Mouse (Mus musculus): Measurements from ENCODE around the gene Slc7a5. TPM values are rescaled to one million over a fixed set of nuclear protein-coding genes. Genes with fewer than 3 reads are reported as not detected.
A peak's percentile ranks its signal among the peaks of the same experiment; 100 is the strongest.

Slc7a5 gene
- polyA plus RNA-seq, 1 experiment from 2014 or later: 10.2 TPM

GRCm38 (mm10) chr8:121861806-121862548 lies 45.5 kb downstream of the Slc7a5 start:
- H3K36me3 ChIP-seq (ENCODE audit: insufficient read depth, low read length): no peaks in the 10 kb centered on the region
- DNase-seq (ENCODE audit: low spot score) (no peak), ATAC-seq (replicated peaks; ENCODE audit: low FRiP score, low read depth) (no peak)
- no peaks in the 10 kb centered on the region for H3K4me1 ChIP-seq (replicated peaks; ENCODE audit: insufficient read depth, low read length)
- no peak overlapping the region for H3K27ac ChIP-seq
- H3K4me2 ChIP-seq (ENCODE audit: low read length): no peak overlapping the region
- no peak overlapping the region for H3K4me3 ChIP-seq (replicated peaks; ENCODE audit: low read depth, low read length)
- no peak for TF ChIP-seq CTCF (IDR thresholded peaks at IDR 0.05; ENCODE audit: low read depth)
- H3K27me3 ChIP-seq (ENCODE audit: insufficient read depth, low read length): no peaks in the 10 kb centered on the region
- H3K9ac ChIP-seq (ENCODE audit: low read depth, low read length): no peak overlapping the region
- no peaks in the 10 kb centered on the region for H3K9me3 ChIP-seq (replicated peaks; ENCODE audit: low read length)
- whole genome bisulfite sequencing: 62% methylated on average over 10 of the region's 12 CpGs

DNA sequence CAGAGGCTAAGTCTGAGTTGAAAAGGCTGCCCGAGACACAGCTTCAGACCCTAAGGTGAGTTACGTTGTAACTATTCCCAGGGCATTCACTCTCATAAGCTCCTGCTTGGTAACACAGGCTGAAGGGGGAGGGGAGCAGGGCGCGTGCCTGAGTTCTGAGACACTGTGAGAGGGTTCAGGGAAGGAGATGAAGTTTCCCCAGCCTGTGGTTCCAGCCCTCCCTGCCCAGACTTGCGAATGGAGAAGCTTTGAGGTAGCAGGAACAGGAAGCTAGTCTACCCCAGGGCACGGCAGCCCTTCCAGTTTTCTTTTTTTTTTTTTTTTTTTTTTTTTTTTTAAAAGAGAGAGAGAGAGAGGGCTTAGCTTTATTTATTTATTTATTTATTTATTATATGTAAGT lies 46.2 kb downstream of the Slc7a5 start:
- TF ChIP-seq CTCF (IDR thresholded peaks at IDR 0.05; ENCODE audit: low read depth): no peak
- no peaks in the 10 kb centered on the region for H3K27me3 ChIP-seq (ENCODE audit: insufficient read depth, low read length)
- no peak overlapping the region for H3K27ac ChIP-seq
- H3K9me3 ChIP-seq (replicated peaks; ENCODE audit: low read length): no peaks in the 10 kb centered on the region
- no peak overlapping the region for H3K4me3 ChIP-seq (replicated peaks; ENCODE audit: low read depth, low read length)
- no peak overlapping the region for H3K9ac ChIP-seq (ENCODE audit: low read depth, low read length)
- DNase-seq (ENCODE audit: low spot score) (no peak), ATAC-seq (replicated peaks; ENCODE audit: low FRiP score, low read depth) (no peak)
- no peak overlapping the region for H3K4me2 ChIP-seq (ENCODE audit: low read length)
- no peaks in the 10 kb centered on the region for H3K4me1 ChIP-seq (replicated peaks; ENCODE audit: insufficient read depth, low read length)
- WGBS: 30% methylated on average over 6 of the region's 6 CpGs
- H3K36me3 ChIP-seq (ENCODE audit: insufficient read depth, low read length): no peaks in the 10 kb centered on the region

- no peak overlapping the region for H3K27ac ChIP-seq
- WGBS: 49% methylated on average over 2 of the region's 2 CpGs
- no peak overlapping the region for H3K4me2 ChIP-seq (ENCODE audit: low read length)
- no peak for TF ChIP-seq CTCF (IDR thresholded peaks at IDR 0.05; ENCODE audit: low read depth)
- no peak overlapping the region for H3K9ac ChIP-seq (ENCODE audit: low read depth, low read length)
- H3K27me3 ChIP-seq (ENCODE audit: insufficient read depth, low read length): no peaks in the 10 kb centered on the region
- DNase-seq (ENCODE audit: low spot score): no peak
- no peak for ATAC-seq (replicated peaks; ENCODE audit: low FRiP score, low read depth)
- H3K4me3 ChIP-seq (replicated peaks; ENCODE audit: low read depth, low read length): no peak overlapping the region
- no peaks in the 10 kb centered on the region for H3K4me1 ChIP-seq (replicated peaks; ENCODE audit: insufficient read depth, low read length)
- no peaks in the 10 kb centered on the region for H3K9me3 ChIP-seq (replicated peaks; ENCODE audit: low read length)
- H3K36me3 ChIP-seq (ENCODE audit: insufficient read depth, low read length): no peaks in the 10 kb centered on the region
Measured at GRCm38 (mm10) chr8:121857747-121858146, 49.7 kb downstream of the Slc7a5 start.

DNA sequence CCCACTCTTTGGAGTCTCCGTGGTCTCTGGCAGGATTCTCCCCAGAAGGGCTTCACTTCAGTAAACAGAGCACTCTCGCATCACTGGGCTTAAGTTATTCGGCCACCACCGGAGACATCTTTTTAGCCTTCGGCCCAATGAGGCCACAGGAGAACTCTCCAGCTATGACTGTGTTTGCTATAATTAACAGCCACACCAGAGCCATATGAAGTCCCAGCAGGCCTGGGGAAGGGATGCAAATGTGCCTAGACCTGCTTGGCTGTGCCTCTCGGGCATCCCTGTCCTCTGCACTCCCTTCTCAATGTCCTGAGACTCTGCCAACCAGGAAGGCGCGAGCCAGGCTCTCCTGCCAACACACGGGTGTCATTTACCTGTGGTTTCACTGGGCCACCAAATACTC lies 50.2 kb downstream of the Slc7a5 start:
- no peaks in the 10 kb centered on the region for H3K9me3 ChIP-seq (replicated peaks; ENCODE audit: low read length)
- ATAC-seq (replicated peaks; ENCODE audit: low FRiP score, low read depth): 0 out of 2 replicates have a peak, but pooled peaks have one; percentile 16
- no peak overlapping the region for H3K27ac ChIP-seq

DNA sequence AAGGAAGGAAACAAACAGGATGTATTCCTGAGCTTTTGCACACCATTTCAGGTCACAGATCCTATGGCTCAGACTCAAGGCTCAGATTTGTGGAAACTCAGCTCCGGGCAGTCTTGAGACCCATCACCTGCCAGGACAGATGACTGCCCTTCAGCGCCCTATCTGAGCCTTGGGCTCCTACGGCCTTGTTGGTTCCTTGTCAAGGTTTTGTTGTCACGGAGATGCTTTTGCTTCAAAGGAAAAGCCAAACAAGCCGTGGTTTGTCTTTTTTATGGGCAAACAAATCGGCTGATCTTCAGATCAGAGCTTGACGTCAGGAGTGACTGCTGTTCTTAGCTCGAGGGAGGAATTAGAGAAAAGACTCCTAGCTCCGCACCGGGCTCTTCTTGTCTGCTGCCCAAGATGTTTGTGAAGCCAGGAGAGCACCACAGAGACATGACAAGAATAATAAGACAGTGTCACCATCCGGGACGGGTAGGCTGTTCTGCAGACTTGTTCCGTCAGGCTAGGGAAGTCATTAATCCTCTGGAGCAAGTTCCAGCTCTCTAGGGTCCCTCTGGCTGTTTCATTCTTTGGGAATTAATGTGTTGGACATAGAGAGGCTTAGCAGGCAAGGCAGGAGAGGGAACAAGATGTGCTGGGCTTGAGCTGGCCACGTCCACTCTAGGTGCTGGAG lies 51.3 kb downstream of the Slc7a5 start:
- DNase-seq (ENCODE audit: low spot score): no peak
- no peak overlapping the region for H3K4me3 ChIP-seq (replicated peaks; ENCODE audit: low read depth, low read length)
- H3K4me1 ChIP-seq (replicated peaks; ENCODE audit: insufficient read depth, low read length): no peaks in the 10 kb centered on the region
- no peak for TF ChIP-seq CTCF (IDR thresholded peaks at IDR 0.05; ENCODE audit: low read depth)
- no peak overlapping the region for H3K27ac ChIP-seq
- H3K36me3 ChIP-seq (ENCODE audit: insufficient read depth, low read length): no peaks in the 10 kb centered on the region
- H3K9me3 ChIP-seq (replicated peaks; ENCODE audit: low read length): no peaks in the 10 kb centered on the region
- no peak overlapping the region for H3K9ac ChIP-seq (ENCODE audit: low read depth, low read length)
- no peak overlapping the region for H3K4me2 ChIP-seq (ENCODE audit: low read length)
- no peaks in the 10 kb centered on the region for H3K27me3 ChIP-seq (ENCODE audit: insufficient read depth, low read length)
- ATAC-seq (replicated peaks; ENCODE audit: low FRiP score, low read depth): no peak
- WGBS: 65% methylated on average over 14 of the region's 14 CpGs

More for the DNA sequence above, 50.2 kb downstream of the Slc7a5 start:
- no peak overlapping the region for H3K4me3 ChIP-seq (replicated peaks; ENCODE audit: low read depth, low read length)
- H3K27me3 ChIP-seq (ENCODE audit: insufficient read depth, low read length): no peaks in the 10 kb centered on the region
- H3K4me2 ChIP-seq (ENCODE audit: low read length): no peak overlapping the region
- no peak for TF ChIP-seq CTCF (IDR thresholded peaks at IDR 0.05; ENCODE audit: low read depth)
- peak; percentile 48 for DNase-seq (ENCODE audit: low spot score)
- H3K4me1 ChIP-seq (replicated peaks; ENCODE audit: insufficient read depth, low read length): no peaks in the 10 kb centered on the region
- no peak overlapping the region for H3K9ac ChIP-seq (ENCODE audit: low read depth, low read length)
- 43% methylated on average over 9 of the region's 9 CpGs for WGBS
- H3K36me3 ChIP-seq (ENCODE audit: insufficient read depth, low read length): no peaks in the 10 kb centered on the region

DNA sequence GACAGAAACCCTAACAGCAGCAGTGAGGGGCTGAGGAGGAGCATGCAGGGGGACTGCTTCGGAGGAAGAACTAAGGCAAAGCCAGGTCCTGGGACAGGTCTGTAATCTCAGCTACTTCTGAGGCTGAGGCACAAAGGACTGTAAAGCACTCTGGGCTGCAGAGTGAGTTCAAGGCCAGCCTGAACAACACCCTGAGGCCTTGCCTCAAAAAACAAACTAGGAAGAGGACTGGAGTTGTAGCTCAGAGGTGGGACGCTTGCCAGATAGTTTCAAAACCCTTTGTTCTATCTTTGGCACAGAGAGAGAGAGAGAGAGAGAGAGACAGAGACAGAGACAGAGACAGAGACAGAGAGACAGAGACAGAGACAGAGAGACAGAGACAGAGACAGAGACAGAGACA lies 53.9 kb downstream of the Slc7a5 start:
- H3K9ac ChIP-seq (ENCODE audit: low read depth, low read length): no peak overlapping the region
- ATAC-seq (replicated peaks; ENCODE audit: low FRiP score, low read depth) (no peak), DNase-seq (ENCODE audit: low spot score) (no peak)
- 0 out of 2 replicates have a peak, but pooled peaks cover 3% of the 10 kb centered on the region for H3K4me1 ChIP-seq (replicated peaks; ENCODE audit: insufficient read depth, low read length)
- no peaks in the 10 kb centered on the region for H3K27me3 ChIP-seq (ENCODE audit: insufficient read depth, low read length)
- no peaks in the 10 kb centered on the region for H3K36me3 ChIP-seq (ENCODE audit: insufficient read depth, low read length)
- H3K9me3 ChIP-seq (replicated peaks; ENCODE audit: low read length): no peaks in the 10 kb centered on the region
- WGBS: 76% methylated on average over 2 of the region's 2 CpGs
- no peak for TF ChIP-seq CTCF (IDR thresholded peaks at IDR 0.05; ENCODE audit: low read depth)
- no peak overlapping the region for H3K27ac ChIP-seq
- H3K4me2 ChIP-seq (ENCODE audit: low read length): no peak overlapping the region
- no peak overlapping the region for H3K4me3 ChIP-seq (replicated peaks; ENCODE audit: low read depth, low read length)
